Mouse (Mus musculus): ENCODE results near the gene Rcc1. TPM values are rescaled to one million over a fixed set of nuclear protein-coding genes. Genes with fewer than 3 reads are reported as not detected.

The Rcc1 gene
- polyA plus RNA-seq, 1 experiment from 2014 or later, result 81.9 TPM

GRCm38 (mm10) chr4:132354571-132354970 lies 1.2 kb upstream of the Rcc1 start:
- no peak overlapping the region for H3K4me3 ChIP-seq
- 93% methylated on average over 4 of the region's 4 CpGs for WGBS
- no peak overlapping the region for H3K4me2 ChIP-seq
- H3K9ac ChIP-seq, result no peak overlapping the region
- ATAC-seq (ENCODE audit: insufficient number of reproducible peaks, insufficient read depth, low FRiP score, low TSS enrichment, low read depth), result no peak
- no peaks in the 10 kb centered on the region for H3K9me3 ChIP-seq
- peaks cover 46% of the 10 kb centered on the region for H3K36me3 ChIP-seq
- H3K27me3 ChIP-seq, result no peaks in the 10 kb centered on the region
- H3K4me1 ChIP-seq, result peaks cover 17% of the 10 kb centered on the region
- H3K27ac ChIP-seq, result no peak overlapping the region

GRCm38 (mm10) chr4:132352739-132353138 lies 666 bp downstream of the Rcc1 start:
- Histone ChIP-seq H3K27ac (peak overlapping the region; percentile 97), H3K4me3 (peak overlapping the region; percentile 82), H3K9me3 (no peaks in the 10 kb centered on the region), H3K4me2 (peak overlapping the region; percentile 84), H3K27me3 (no peaks in the 10 kb centered on the region), H3K36me3 (peaks cover 29% of the 10 kb centered on the region), H3K9ac (peak overlapping the region; percentile 94), H3K4me1 (peaks cover 17% of the 10 kb centered on the region)
- no peak for ATAC-seq (ENCODE audit: insufficient number of reproducible peaks, insufficient read depth, low FRiP score, low TSS enrichment, low read depth)
- under 1% methylated on average over 14 of the region's 14 CpGs for WGBS

GRCm38 (mm10) chr4:132351401-132351800 lies 2.0 kb downstream of the Rcc1 start:
- H3K9ac ChIP-seq, result peak overlapping the region; percentile 94

GRCm38 (mm10) chr4:132350854-132351253 lies 2.6 kb downstream of the Rcc1 start:
- H3K27ac ChIP-seq, result peak overlapping the region; percentile 39; the same call in 1 of the 2 replicates
- peak overlapping the region; percentile 84; the same call in 1 of the 2 replicates for H3K4me2 ChIP-seq
- no peaks in the 10 kb centered on the region for H3K9me3 ChIP-seq
- WGBS, result 62% methylated on average over 3 of the region's 3 CpGs
- H3K36me3 ChIP-seq, result peaks cover 14% of the 10 kb centered on the region
- no peaks in the 10 kb centered on the region for H3K27me3 ChIP-seq
- H3K4me3 ChIP-seq, result peak overlapping the region; percentile 82; the same call in 1 of the 2 replicates
- no peak for ATAC-seq (ENCODE audit: insufficient number of reproducible peaks, insufficient read depth, low FRiP score, low TSS enrichment, low read depth)
- peaks cover 17% of the 10 kb centered on the region for H3K4me1 ChIP-seq
- peak overlapping the region; percentile 94; the same call in 1 of the 2 replicates for H3K9ac ChIP-seq

More at GRCm38 (mm10) chr4:132351401-132351800, 2.0 kb downstream of the Rcc1 start:
- H3K4me2 ChIP-seq, result peak overlapping the region; percentile 84
- H3K9me3 ChIP-seq, result no peaks in the 10 kb centered on the region
- H3K4me3 ChIP-seq, result peak overlapping the region; percentile 82
- peaks cover 18% of the 10 kb centered on the region for H3K36me3 ChIP-seq
- H3K27me3 ChIP-seq, result no peaks in the 10 kb centered on the region
- peaks cover 17% of the 10 kb centered on the region for H3K4me1 ChIP-seq
- 44% methylated on average over 1 of the region's 1 CpGs for WGBS
- no peak for ATAC-seq (ENCODE audit: insufficient number of reproducible peaks, insufficient read depth, low FRiP score, low TSS enrichment, low read depth)
- H3K27ac ChIP-seq, result peak overlapping the region; percentile 39; the same call in 1 of the 2 replicates

- H3K27ac ChIP-seq, result 0 out of 2 replicates have a peak overlapping the region, but pooled peaks have one; percentile 39
- H3K36me3 ChIP-seq, result peaks cover 14% of the 10 kb centered on the region
- peaks cover 17% of the 10 kb centered on the region for H3K4me1 ChIP-seq
- H3K9ac ChIP-seq, result no peak overlapping the region; the same call in 1 of the 2 replicates
- WGBS, result 35% methylated on average over 2 of the region's 2 CpGs
- H3K27me3 ChIP-seq, result no peaks in the 10 kb centered on the region
- H3K4me3 ChIP-seq, result no peak overlapping the region
- H3K4me2 ChIP-seq, result no peak overlapping the region
- no peak for ATAC-seq (ENCODE audit: insufficient number of reproducible peaks, insufficient read depth, low FRiP score, low TSS enrichment, low read depth)
- H3K9me3 ChIP-seq, result no peaks in the 10 kb centered on the region
These were observed 3.2 kb downstream of the Rcc1 start for GRCm38 (mm10) chr4:132350123-132350740.

- no peaks in the 10 kb centered on the region for H3K9me3 ChIP-seq
- no peak overlapping the region for H3K4me2 ChIP-seq
- H3K36me3 ChIP-seq, result peaks cover 14% of the 10 kb centered on the region
- no peak for ATAC-seq (ENCODE audit: insufficient number of reproducible peaks, insufficient read depth, low FRiP score, low TSS enrichment, low read depth)
- H3K4me3 ChIP-seq, result no peak overlapping the region
- H3K27ac ChIP-seq, result no peak overlapping the region
- H3K27me3 ChIP-seq, result no peaks in the 10 kb centered on the region
- no peak overlapping the region for H3K9ac ChIP-seq
- peaks cover 20% of the 10 kb centered on the region for H3K4me1 ChIP-seq
- WGBS, result 61% methylated on average over 3 of the region's 3 CpGs
These were observed 3.8 kb downstream of the Rcc1 start for GRCm38 (mm10) chr4:132349495-132350122.

- H3K27ac ChIP-seq, result no peak overlapping the region
- no peak overlapping the region for H3K4me3 ChIP-seq
- WGBS, result 61% methylated on average over 3 of the region's 3 CpGs
- no peak overlapping the region for H3K9ac ChIP-seq
- peaks cover 13% of the 10 kb centered on the region for H3K36me3 ChIP-seq
- H3K4me2 ChIP-seq, result no peak overlapping the region
- H3K9me3 ChIP-seq, result no peaks in the 10 kb centered on the region
- H3K4me1 ChIP-seq, result peaks cover 32% of the 10 kb centered on the region
- no peaks in the 10 kb centered on the region for H3K27me3 ChIP-seq
- no peak for ATAC-seq (ENCODE audit: insufficient number of reproducible peaks, insufficient read depth, low FRiP score, low TSS enrichment, low read depth)
These were observed 6.7 kb downstream of the Rcc1 start for GRCm38 (mm10) chr4:132346661-132347060.

- no peaks in the 10 kb centered on the region for H3K27me3 ChIP-seq
- H3K9me3 ChIP-seq, result no peaks in the 10 kb centered on the region
- H3K9ac ChIP-seq, result no peak overlapping the region
- H3K4me2 ChIP-seq, result no peak overlapping the region
- peaks cover 9% of the 10 kb centered on the region for H3K36me3 ChIP-seq
- no peak overlapping the region for H3K27ac ChIP-seq
- no peak overlapping the region for H3K4me3 ChIP-seq
- 81% methylated on average over 4 of the region's 4 CpGs for WGBS
- H3K4me1 ChIP-seq, result peaks cover 28% of the 10 kb centered on the region
- ATAC-seq (ENCODE audit: insufficient number of reproducible peaks, insufficient read depth, low FRiP score, low TSS enrichment, low read depth), result no peak
These were observed 7.1 kb downstream of the Rcc1 start for GRCm38 (mm10) chr4:132346261-132346660.

GRCm38 (mm10) chr4:132345843-132346212 lies 7.6 kb downstream of the Rcc1 start:
- 46% methylated on average over 5 of the region's 5 CpGs for WGBS
- H3K9me3 ChIP-seq, result no peaks in the 10 kb centered on the region
- no peaks in the 10 kb centered on the region for H3K27me3 ChIP-seq
- H3K36me3 ChIP-seq, result peaks cover 4% of the 10 kb centered on the region
- peaks cover 24% of the 10 kb centered on the region for H3K4me1 ChIP-seq
- H3K4me3 ChIP-seq, result peak overlapping the region; percentile 81
- H3K4me2 ChIP-seq, result peak overlapping the region; percentile 89
- ATAC-seq (ENCODE audit: insufficient number of reproducible peaks, insufficient read depth, low FRiP score, low TSS enrichment, low read depth), result no peak
- H3K9ac ChIP-seq, result peak overlapping the region; percentile 88; the same call in 1 of the 2 replicates
- no peak overlapping the region for H3K27ac ChIP-seq

- peak overlapping the region; percentile 81 for H3K4me3 ChIP-seq
- H3K36me3 ChIP-seq, result peaks cover 5% of the 10 kb centered on the region
- peak overlapping the region; percentile 64; the same call in 1 of the 2 replicates for H3K27ac ChIP-seq
- under 1% methylated on average over 83 of the region's 83 CpGs for WGBS
- no peaks in the 10 kb centered on the region for H3K27me3 ChIP-seq
- H3K9ac ChIP-seq, result peak overlapping the region; percentile 88
- H3K4me2 ChIP-seq, result peak overlapping the region; percentile 89
- H3K4me1 ChIP-seq, result peaks cover 23% of the 10 kb centered on the region
- H3K9me3 ChIP-seq, result no peaks in the 10 kb centered on the region
- peak; percentile 74 for ATAC-seq (ENCODE audit: insufficient number of reproducible peaks, insufficient read depth, low FRiP score, low TSS enrichment, low read depth)
These were observed 8.1 kb downstream of the Rcc1 start for GRCm38 (mm10) chr4:132345135-132345842.

- H3K27me3 ChIP-seq, result no peaks in the 10 kb centered on the region
- H3K27ac ChIP-seq, result no peak overlapping the region
- peak overlapping the region; percentile 88 for H3K9ac ChIP-seq
- peaks cover 12% of the 10 kb centered on the region for H3K36me3 ChIP-seq
- no peaks in the 10 kb centered on the region for H3K9me3 ChIP-seq
- peaks cover 23% of the 10 kb centered on the region for H3K4me1 ChIP-seq
- peak overlapping the region; percentile 89 for H3K4me2 ChIP-seq
- peak overlapping the region; percentile 81 for H3K4me3 ChIP-seq
- ATAC-seq (ENCODE audit: insufficient number of reproducible peaks, insufficient read depth, low FRiP score, low TSS enrichment, low read depth), result no peak
- 4% methylated on average over 13 of the region's 13 CpGs for WGBS
These were observed 8.8 kb downstream of the Rcc1 start for GRCm38 (mm10) chr4:132344403-132345134.

Measured in embryonic facial prominence, embryonic 13.5 days (tissue).